Mouse (Mus musculus): ENCODE data around the gene Pomp. TPM values are rescaled to one million over a fixed set of nuclear protein-coding genes. Genes with fewer than 3 reads are reported as not detected.
A peak's percentile ranks its signal among the peaks of the same experiment; 100 is the strongest.

Gene Pomp
- polyA plus RNA-seq, 1 experiment: 68.6 TPM

DNA sequence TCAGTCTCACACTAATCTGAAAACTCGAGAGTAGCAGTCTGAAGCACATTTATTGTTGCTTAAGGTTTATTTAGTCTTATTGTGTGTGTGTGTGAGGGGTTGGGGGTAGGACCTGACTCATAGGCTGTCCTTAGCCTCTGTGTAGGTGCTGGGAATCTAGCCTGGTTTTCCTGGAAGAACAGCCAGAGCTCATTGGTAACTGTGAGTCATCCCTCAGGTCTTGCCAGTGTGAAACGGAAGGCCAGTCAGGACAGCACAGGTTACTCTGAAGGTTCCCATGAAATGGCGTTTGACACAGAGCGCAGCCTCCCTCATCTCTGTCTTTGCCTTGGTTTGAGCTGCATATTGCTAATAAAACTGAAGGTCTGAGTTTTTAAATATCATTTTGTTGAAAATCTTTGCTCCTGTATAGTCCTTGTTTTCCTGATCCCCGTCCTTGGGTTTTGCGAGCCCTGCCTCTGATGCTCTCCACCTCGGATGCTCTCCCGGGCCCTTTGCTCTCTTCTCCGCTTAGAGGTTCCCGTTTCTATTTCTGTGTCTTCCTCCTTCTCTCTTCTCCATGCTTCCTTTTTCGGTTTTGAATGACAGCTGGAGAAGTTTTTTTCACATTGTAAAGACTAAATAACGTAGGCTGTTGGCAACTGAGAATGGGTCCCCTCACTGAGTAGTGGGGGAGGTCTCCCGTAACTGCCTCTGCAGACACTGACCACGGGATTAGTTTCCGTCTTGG is 11.0 kb downstream of the Pomp start:
- H3K36me3 ChIP-seq (ENCODE audit: control insufficient read depth, insufficient read depth, low read length): peaks cover 77% of the 10 kb centered on the region
- H3K27ac ChIP-seq (ENCODE audit: control insufficient read depth, insufficient read depth, low read length): no peak overlapping the region
- no peak for DNase-seq
- H3K4me3 ChIP-seq (ENCODE audit: control insufficient read depth, insufficient read depth, low read length): no peak overlapping the region
- no peaks in the 10 kb centered on the region for H3K4me1 ChIP-seq (replicated peaks; ENCODE audit: control insufficient read depth, insufficient read depth, low read length)
- WGBS: 72% methylated on average over 15 of the region's 15 CpGs
- H3K27me3 ChIP-seq (ENCODE audit: control insufficient read depth, insufficient read depth, low read length): no peaks in the 10 kb centered on the region
- TF ChIP-seq POLR2A (IDR thresholded peaks at IDR 0.05; ENCODE audit: control insufficient read depth, extremely low read depth, insufficient read depth, low read length, poor library complexity) (no peak), CTCF (IDR thresholded peaks at IDR 0.05; ENCODE audit: borderline replicate concordance, control insufficient read depth, extremely low read depth, insufficient read depth, low read length, poor library complexity) (no peak)

- H3K36me3 ChIP-seq (ENCODE audit: control insufficient read depth, insufficient read depth, low read length): peaks cover 76% of the 10 kb centered on the region
Measured at GRCm38 (mm10) chr5:147874491-147875065, 14.3 kb downstream of the Pomp start.

DNA sequence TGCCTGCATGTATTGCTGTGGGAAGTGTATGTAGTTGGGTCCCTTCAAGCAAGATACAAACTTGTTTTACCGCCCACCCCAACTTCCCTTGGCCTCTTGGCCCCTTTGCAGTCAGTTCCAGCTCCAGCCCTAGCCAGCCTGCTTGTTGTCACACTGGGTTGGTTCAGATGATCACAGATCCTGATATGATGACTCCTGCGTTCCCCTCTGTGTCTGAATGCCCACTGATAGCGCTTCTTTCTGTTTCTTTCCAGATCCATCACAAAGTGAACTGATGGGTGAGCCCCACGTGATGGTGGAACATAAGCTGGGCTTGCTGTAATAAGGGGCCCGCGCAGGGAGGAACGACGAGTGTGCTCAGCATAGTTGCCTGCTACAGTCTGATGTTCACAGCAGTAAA is 14.9 kb downstream of the Pomp start:
- H3K36me3 ChIP-seq (ENCODE audit: control insufficient read depth, insufficient read depth, low read length): peaks cover 75% of the 10 kb centered on the region
- WGBS: 96% methylated on average over 8 of the region's 8 CpGs
- DNase-seq: no peak
- H3K4me1 ChIP-seq (replicated peaks; ENCODE audit: control insufficient read depth, insufficient read depth, low read length): no peaks in the 10 kb centered on the region
- TF ChIP-seq CTCF (IDR thresholded peaks at IDR 0.05; ENCODE audit: borderline replicate concordance, control insufficient read depth, extremely low read depth, insufficient read depth, low read length, poor library complexity): no peak
- TF ChIP-seq POLR2A (IDR thresholded peaks at IDR 0.05; ENCODE audit: control insufficient read depth, extremely low read depth, insufficient read depth, low read length, poor library complexity): no peak
- H3K4me3 ChIP-seq (ENCODE audit: control insufficient read depth, insufficient read depth, low read length): no peak overlapping the region
- no peaks in the 10 kb centered on the region for H3K27me3 ChIP-seq (ENCODE audit: control insufficient read depth, insufficient read depth, low read length)
- no peak overlapping the region for H3K27ac ChIP-seq (ENCODE audit: control insufficient read depth, insufficient read depth, low read length)

More at GRCm38 (mm10) chr5:147874491-147875065, 14.3 kb downstream of the Pomp start:
- 95% methylated on average over 18 of the region's 18 CpGs for WGBS
- Histone ChIP-seq H3K4me1 (replicated peaks; ENCODE audit: control insufficient read depth, insufficient read depth, low read length) (no peaks in the 10 kb centered on the region), H3K4me3 (ENCODE audit: control insufficient read depth, insufficient read depth, low read length) (no peak overlapping the region), H3K27ac (ENCODE audit: control insufficient read depth, insufficient read depth, low read length) (no peak overlapping the region), H3K27me3 (ENCODE audit: control insufficient read depth, insufficient read depth, low read length) (no peaks in the 10 kb centered on the region)
- DNase-seq: no peak
- TF ChIP-seq POLR2A (IDR thresholded peaks at IDR 0.05; ENCODE audit: control insufficient read depth, extremely low read depth, insufficient read depth, low read length, poor library complexity) (no peak), CTCF (IDR thresholded peaks at IDR 0.05; ENCODE audit: borderline replicate concordance, control insufficient read depth, extremely low read depth, insufficient read depth, low read length, poor library complexity) (no peak)

- H3K27me3 ChIP-seq (ENCODE audit: control insufficient read depth, insufficient read depth, low read length): no peaks in the 10 kb centered on the region
- H3K4me3 ChIP-seq (ENCODE audit: control insufficient read depth, insufficient read depth, low read length): no peak overlapping the region
- H3K27ac ChIP-seq (ENCODE audit: control insufficient read depth, insufficient read depth, low read length): no peak overlapping the region
- peak; percentile 25 for DNase-seq
- peaks cover 55% of the 10 kb centered on the region for H3K36me3 ChIP-seq (ENCODE audit: control insufficient read depth, insufficient read depth, low read length)
- 94% methylated on average over 6 of the region's 6 CpGs for WGBS
- H3K4me1 ChIP-seq (replicated peaks; ENCODE audit: control insufficient read depth, insufficient read depth, low read length): no peaks in the 10 kb centered on the region
- no peak for TF ChIP-seq POLR2A (IDR thresholded peaks at IDR 0.05; ENCODE audit: control insufficient read depth, extremely low read depth, insufficient read depth, low read length, poor library complexity)
- peak; percentile 45; the same call in 1 of the 2 replicates for TF ChIP-seq CTCF (IDR thresholded peaks at IDR 0.05; ENCODE audit: borderline replicate concordance, control insufficient read depth, extremely low read depth, insufficient read depth, low read length, poor library complexity)
Measured at GRCm38 (mm10) chr5:147877520-147877919, 17.3 kb downstream of the Pomp start.

DNA sequence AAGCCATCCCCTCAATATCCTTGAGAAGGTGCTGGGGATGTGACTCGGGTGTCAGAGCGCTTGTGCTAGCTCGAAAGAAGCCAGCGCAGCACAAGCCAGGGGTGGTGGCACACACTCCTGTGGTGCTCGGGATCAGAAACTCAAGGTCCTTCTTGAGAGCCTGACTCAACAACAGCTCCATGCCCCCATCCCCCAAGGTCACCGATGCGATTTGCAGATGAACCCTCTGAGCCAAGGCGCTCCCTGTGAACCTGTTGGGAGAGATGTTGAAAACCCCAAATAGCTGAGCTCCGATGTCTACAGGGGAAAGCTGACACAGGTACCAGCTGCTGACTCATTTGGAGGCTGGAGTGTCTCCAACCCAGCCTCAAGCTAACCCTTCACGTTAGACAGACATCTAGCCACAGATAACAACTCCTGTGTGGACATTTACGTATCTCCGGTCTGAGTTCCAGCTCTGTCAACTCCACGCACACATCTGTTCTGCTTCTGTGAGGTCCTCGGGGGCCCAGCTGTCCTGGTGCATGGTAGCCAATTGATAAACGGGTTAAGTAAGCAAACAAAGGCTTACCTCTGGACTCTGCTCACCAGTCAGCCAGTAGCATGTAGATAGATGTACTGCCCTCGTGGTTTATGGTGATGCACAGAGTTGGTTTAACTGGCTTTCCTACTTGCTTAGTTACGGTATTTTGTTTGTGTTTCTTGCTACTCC is 19.9 kb downstream of the Pomp start:
- Histone ChIP-seq H3K36me3 (ENCODE audit: control insufficient read depth, insufficient read depth, low read length) (peaks cover 30% of the 10 kb centered on the region), H3K27ac (ENCODE audit: control insufficient read depth, insufficient read depth, low read length) (no peak overlapping the region), H3K4me1 (replicated peaks; ENCODE audit: control insufficient read depth, insufficient read depth, low read length) (no peaks in the 10 kb centered on the region), H3K4me3 (ENCODE audit: control insufficient read depth, insufficient read depth, low read length) (no peak overlapping the region), H3K27me3 (ENCODE audit: control insufficient read depth, insufficient read depth, low read length) (no peaks in the 10 kb centered on the region)
- DNase-seq: no peak
- TF ChIP-seq POLR2A (IDR thresholded peaks at IDR 0.05; ENCODE audit: control insufficient read depth, extremely low read depth, insufficient read depth, low read length, poor library complexity) (no peak), CTCF (IDR thresholded peaks at IDR 0.05; ENCODE audit: borderline replicate concordance, control insufficient read depth, extremely low read depth, insufficient read depth, low read length, poor library complexity) (no peak)
- WGBS: 96% methylated on average over 17 of the region's 17 CpGs

DNA sequence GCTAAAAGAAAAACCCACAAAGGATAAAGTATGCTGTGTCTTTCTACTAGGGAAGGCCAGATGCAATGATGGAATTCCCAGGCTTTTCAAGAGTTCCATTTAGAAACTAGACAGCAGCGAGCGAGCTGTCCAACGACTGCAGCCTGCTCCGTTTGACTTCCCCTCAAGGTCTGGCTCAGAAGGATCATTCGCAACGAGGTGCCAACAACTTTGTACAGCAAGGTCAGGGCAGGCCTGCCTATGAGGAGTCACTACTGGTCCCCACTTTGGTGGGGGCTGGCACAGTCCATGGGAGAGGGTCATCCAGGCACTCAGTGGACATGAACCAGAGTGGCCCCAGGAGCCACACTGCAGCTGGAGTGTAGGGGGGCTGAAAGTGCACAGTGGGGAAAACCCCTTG is 23.3 kb downstream of the Pomp start:
- H3K27me3 ChIP-seq (ENCODE audit: control insufficient read depth, insufficient read depth, low read length): no peaks in the 10 kb centered on the region
- peaks cover 6% of the 10 kb centered on the region; the same call in 1 of the 2 replicates for H3K36me3 ChIP-seq (ENCODE audit: control insufficient read depth, insufficient read depth, low read length)
- TF ChIP-seq CTCF (IDR thresholded peaks at IDR 0.05; ENCODE audit: borderline replicate concordance, control insufficient read depth, extremely low read depth, insufficient read depth, low read length, poor library complexity): no peak
- TF ChIP-seq POLR2A (IDR thresholded peaks at IDR 0.05; ENCODE audit: control insufficient read depth, extremely low read depth, insufficient read depth, low read length, poor library complexity): no peak
- no peaks in the 10 kb centered on the region for H3K4me1 ChIP-seq (replicated peaks; ENCODE audit: control insufficient read depth, insufficient read depth, low read length)
- H3K27ac ChIP-seq (ENCODE audit: control insufficient read depth, insufficient read depth, low read length): no peak overlapping the region
- no peak for DNase-seq
- no peak overlapping the region for H3K4me3 ChIP-seq (ENCODE audit: control insufficient read depth, insufficient read depth, low read length)
- 90% methylated on average over 6 of the region's 6 CpGs for WGBS

Measured in thymus, adult 2 months (tissue).